Mouse (Mus musculus) embryonic facial prominence, embryonic 14.5 days (tissue): Measurements from ENCODE around the gene Tmem108. TPM values are rescaled to one million over a fixed set of nuclear protein-coding genes. Genes with fewer than 3 reads are reported as not detected.

Experiments
- ATAC-seq: fragments of 200-750 bp; cut with Nextera tagmentation; 2 replicates; pipeline ENCODE4 v1.8.0; 2017; ENCODE audit warnings: low read depth, moderate number of reproducible peaks, moderate TSS enrichment
- DNase-seq: peaks from one replicate; pipeline ENCODE4 v3.0.0-alpha.2; 2015; ENCODE audit warnings: low spot score
- H3K27ac ChIP-seq: fragments of 300-500 bp; sonication (generic); replicated peaks from 2 replicates; pipeline ENCODE4 v1.5.1; 2014; ENCODE audit warnings: low read depth, mild to moderate bottlenecking, low read length, moderate library complexity
- H3K27me3 ChIP-seq: fragments of 300-500 bp; sonication (generic); replicated peaks from 2 replicates; pipeline ENCODE4 v1.6.1; 2014; ENCODE audit warnings: low read length; ENCODE audit not compliant: control insufficient read depth, insufficient read depth
- H3K36me3 ChIP-seq: fragments of 300-500 bp; sonication (generic); 2 replicates; pipeline ENCODE4 v1.6.1; 2014; ENCODE audit warnings: low read length, mixed read lengths; ENCODE audit not compliant: control insufficient read depth, insufficient read depth
- H3K4me1 ChIP-seq: fragments of 300-500 bp; sonication (generic); 2 replicates; pipeline ENCODE4 v1.6.1; 2014; ENCODE audit warnings: antibody characterized with exemption, low read length; ENCODE audit not compliant: control insufficient read depth, insufficient read depth
- H3K4me2 ChIP-seq: fragments of 300-500 bp; sonication (generic); 2 replicates; pipeline ENCODE4 v1.6.1; 2014; ENCODE audit warnings: low read depth, mild to moderate bottlenecking, low read length, moderate library complexity, mixed read lengths
- H3K4me3 ChIP-seq: fragments of 300-500 bp; sonication (generic); 2 replicates; pipeline ENCODE4 v1.5.1; 2014; ENCODE audit warnings: low read depth, mild to moderate bottlenecking, low read length
- H3K9ac ChIP-seq: fragments of 300-500 bp; sonication (generic); 2 replicates; pipeline ENCODE4 v1.6.1; 2014; ENCODE audit warnings: low read depth, mild to moderate bottlenecking, low read length, moderate library complexity, mixed read lengths
- H3K9me3 ChIP-seq: fragments of 300-500 bp; sonication (generic); 2 replicates; pipeline ENCODE4 v1.6.1; 2016; ENCODE audit warnings: low read length; ENCODE audit not compliant: control insufficient read depth
- WGBS: fragments of 180-500 bp; shearing (Covaris S2); extraction: QIAGEN DNeasy Blood & Tissue Kit; methylation state at CpG from one replicate; pipeline ENCODE4 v1.1.7; 2014; 5-methylcytosine and 5-hydroxymethylcytosine counted together
- polyA plus RNA-seq: library from polyadenylated mRNA; unstranded; fragments of >200 nt; fragmentation: Nextera tagmentation; extraction: Ambion mirVana; gene quantifications from 2 replicates; pipeline ENCODE4 v1.2.1, GENCODE M21; 2014

Gene Tmem108
- polyA plus RNA-seq, 1 experiment from 2014 or later, result 9.9 TPM

DNA sequence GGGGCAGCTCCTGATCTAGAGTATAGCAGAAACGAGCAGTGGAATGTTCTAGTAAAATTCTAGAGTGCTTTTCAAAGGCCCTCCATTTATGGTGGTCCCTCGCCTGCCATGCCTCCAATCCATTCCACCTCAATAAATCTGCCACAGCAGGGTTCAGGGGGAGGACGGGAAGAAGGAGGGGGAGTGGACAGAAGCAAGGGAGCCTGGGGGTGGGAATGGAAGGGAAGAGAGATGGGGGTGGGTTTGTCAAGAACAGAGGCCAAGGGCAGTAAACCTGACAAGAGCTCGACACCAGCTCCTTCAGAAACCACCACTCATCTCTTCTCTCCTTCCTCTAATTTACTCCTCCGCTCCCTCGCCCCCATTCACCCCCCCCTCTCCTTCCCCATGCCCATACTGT lies 238.6 kb downstream of the Tmem108 start:
- Histone ChIP-seq H3K27ac (no peak overlapping the region), H3K27me3 (no peaks in the 10 kb centered on the region), H3K4me3 (no peak overlapping the region), H3K36me3 (no peaks in the 10 kb centered on the region), H3K9me3 (0 out of 2 replicates have a peak, but pooled peaks cover 3% of the 10 kb centered on the region), H3K9ac (no peak overlapping the region), H3K4me1 (peaks cover 14% of the 10 kb centered on the region; the same call in 1 of the 2 replicates), H3K4me2 (no peak overlapping the region)
- WGBS, result 49% methylated on average over 6 of the region's 6 CpGs
- DNase-seq, result no peak
- no peak for ATAC-seq

DNA sequence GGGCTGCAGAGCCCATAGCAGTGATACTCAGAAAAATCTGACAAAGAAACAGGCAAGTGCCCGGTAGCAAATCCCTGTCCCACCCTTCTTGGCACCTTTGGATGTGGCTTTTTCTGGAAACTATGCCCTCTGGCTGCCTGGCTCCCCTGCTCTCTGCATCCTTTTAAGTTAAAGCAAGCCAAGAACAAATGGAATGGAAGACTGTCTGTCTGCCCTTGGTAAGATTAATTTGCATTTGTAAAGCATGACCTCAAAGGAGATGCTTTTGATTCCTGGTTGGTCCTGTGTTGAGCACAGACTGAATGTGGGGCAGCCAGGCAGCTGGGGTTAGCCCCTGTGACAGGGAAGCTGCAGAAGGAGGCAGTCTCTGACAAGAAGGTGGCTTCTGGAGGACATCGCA lies 247.8 kb downstream of the Tmem108 start:
- 0 out of 2 replicates have a peak, but pooled peaks cover under 1% of the 10 kb centered on the region for H3K9me3 ChIP-seq
- H3K9ac ChIP-seq, result no peak overlapping the region
- H3K4me1 ChIP-seq, result no peaks in the 10 kb centered on the region
- 63% methylated on average over 2 of the region's 2 CpGs for WGBS
- H3K4me3 ChIP-seq, result no peak overlapping the region
- no peaks in the 10 kb centered on the region for H3K36me3 ChIP-seq
- H3K4me2 ChIP-seq, result no peak overlapping the region
- no peak for ATAC-seq
- no peak overlapping the region for H3K27ac ChIP-seq
- DNase-seq, result no peak
- H3K27me3 ChIP-seq, result no peaks in the 10 kb centered on the region

DNA sequence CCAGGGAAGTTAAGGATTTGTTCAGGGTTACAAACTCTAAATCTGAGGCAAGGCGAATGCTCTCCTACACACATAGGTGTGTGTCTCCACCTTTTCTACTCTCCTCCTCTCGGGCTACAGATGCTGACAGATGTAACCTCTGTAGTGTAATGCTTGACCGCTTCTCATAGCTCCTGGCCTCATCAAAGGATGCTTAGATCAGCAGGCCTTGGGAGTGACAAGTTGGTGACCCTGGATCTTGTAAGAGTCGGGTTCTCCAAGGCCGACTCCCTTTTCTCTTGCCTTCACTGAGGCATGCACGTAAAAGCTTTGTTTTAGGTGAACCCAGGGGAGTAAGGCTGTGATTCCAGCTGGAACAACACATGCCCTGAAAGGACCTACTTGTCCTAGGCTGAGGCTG lies 249.4 kb downstream of the Tmem108 start:
- H3K4me1 ChIP-seq, result peaks cover under 1% of the 10 kb centered on the region; the same call in 1 of the 2 replicates
- 71% methylated on average over 6 of the region's 6 CpGs for whole genome bisulfite sequencing
- H3K4me2 ChIP-seq, result no peak overlapping the region
- no peaks in the 10 kb centered on the region for H3K36me3 ChIP-seq
- H3K4me3 ChIP-seq, result no peak overlapping the region
- no peak for DNase-seq
- no peak overlapping the region for H3K9ac ChIP-seq
- H3K9me3 ChIP-seq, result no peaks in the 10 kb centered on the region
- no peaks in the 10 kb centered on the region for H3K27me3 ChIP-seq
- no peak for ATAC-seq
- H3K27ac ChIP-seq, result no peak overlapping the region

DNA sequence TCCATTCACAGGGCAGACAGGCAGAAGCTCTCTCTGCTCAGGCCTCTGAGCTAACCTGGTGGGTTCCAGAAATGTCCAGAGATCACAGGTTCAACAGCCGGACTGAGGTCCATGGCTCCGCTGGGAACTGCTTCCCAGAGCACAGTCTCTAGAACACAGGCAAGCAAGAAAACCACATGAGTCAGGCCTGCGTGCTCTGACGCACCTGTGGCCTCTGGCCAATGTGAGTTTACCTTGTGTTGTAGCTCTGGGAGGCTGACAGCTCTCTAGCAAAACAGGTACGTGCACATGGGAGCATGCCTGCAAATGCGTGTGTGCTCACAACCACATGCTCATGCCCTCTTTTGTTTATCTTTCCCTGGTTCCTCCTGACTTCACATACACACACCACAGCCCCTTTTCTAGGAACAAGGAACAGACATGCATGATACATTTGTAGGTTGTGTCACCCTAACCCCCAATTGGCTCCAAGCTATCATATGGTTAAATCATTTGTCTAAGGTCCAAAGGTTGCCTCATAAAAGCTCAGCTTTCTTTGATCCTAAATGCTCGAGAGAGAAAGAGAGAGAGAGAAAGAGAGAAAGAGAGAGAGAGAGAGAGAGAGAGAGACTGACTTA lies 254.6 kb downstream of the Tmem108 start:
- no peaks in the 10 kb centered on the region for H3K9me3 ChIP-seq
- H3K27ac ChIP-seq, result no peak overlapping the region
- WGBS, result 57% methylated on average over 7 of the region's 7 CpGs
- H3K4me1 ChIP-seq, result peaks cover 11% of the 10 kb centered on the region; the same call in 1 of the 2 replicates
- H3K4me3 ChIP-seq, result no peak overlapping the region
- no peaks in the 10 kb centered on the region for H3K27me3 ChIP-seq
- H3K36me3 ChIP-seq, result no peaks in the 10 kb centered on the region
- no peak overlapping the region for H3K4me2 ChIP-seq
- peak; percentile 26; the same call in 1 of the 2 replicates for ATAC-seq
- no peak overlapping the region for H3K9ac ChIP-seq
- no peak for DNase-seq

DNA sequence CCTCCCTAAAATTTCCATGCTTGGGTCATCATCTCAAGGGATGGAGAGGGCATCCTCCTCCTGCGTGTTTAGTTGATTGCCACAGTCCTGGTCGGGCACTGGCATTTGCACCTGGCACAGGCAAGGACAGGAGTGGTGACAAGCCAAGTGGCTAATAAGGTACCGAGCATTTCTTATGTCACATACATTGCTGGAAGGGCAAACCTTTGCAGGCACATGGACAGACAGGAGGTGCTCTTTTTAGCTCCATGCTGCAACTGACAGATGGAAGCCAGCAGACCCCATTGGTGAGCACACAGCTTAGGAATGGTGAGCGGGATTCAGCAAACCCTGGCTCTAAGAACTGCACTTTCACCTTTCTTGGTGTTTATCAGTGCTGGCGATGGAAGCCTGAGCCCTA lies 256.6 kb downstream of the Tmem108 start:
- H3K9me3 ChIP-seq, result no peaks in the 10 kb centered on the region
- no peaks in the 10 kb centered on the region for H3K27me3 ChIP-seq
- no peak overlapping the region for H3K4me2 ChIP-seq
- no peak overlapping the region for H3K9ac ChIP-seq
- H3K27ac ChIP-seq, result no peak overlapping the region
- 63% methylated on average over 5 of the region's 5 CpGs for WGBS
- no peak overlapping the region for H3K4me3 ChIP-seq
- peaks cover 16% of the 10 kb centered on the region for H3K4me1 ChIP-seq
- DNase-seq (no peak), ATAC-seq (no peak)
- H3K36me3 ChIP-seq, result no peaks in the 10 kb centered on the region

DNA sequence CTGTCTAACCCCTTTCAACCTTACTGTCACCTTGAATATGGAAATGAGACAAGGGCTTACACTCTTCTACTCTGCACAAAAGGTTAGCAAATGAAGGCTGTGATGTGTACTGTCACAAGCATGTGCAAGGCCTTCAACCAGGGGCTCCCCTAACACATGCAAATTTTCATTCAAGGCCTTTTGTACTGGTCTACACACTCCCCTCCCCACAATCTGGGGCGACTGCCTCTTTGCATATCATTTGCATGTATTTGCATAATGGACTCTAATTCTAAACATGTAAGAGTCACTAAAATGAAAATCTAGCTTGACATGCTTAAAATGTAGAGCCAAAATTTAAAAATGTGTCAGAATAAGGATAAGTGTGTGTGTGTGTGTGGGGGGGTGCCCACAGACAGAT lies 257.0 kb downstream of the Tmem108 start:
- no peak for ATAC-seq
- Histone ChIP-seq H3K4me1 (peaks cover 16% of the 10 kb centered on the region), H3K36me3 (no peaks in the 10 kb centered on the region), H3K27ac (no peak overlapping the region), H3K4me3 (no peak overlapping the region), H3K27me3 (no peaks in the 10 kb centered on the region), H3K9me3 (no peaks in the 10 kb centered on the region), H3K4me2 (no peak overlapping the region), H3K9ac (no peak overlapping the region)
- no peak for DNase-seq
- 68% methylated on average over 1 of the region's 1 CpGs for WGBS

DNA sequence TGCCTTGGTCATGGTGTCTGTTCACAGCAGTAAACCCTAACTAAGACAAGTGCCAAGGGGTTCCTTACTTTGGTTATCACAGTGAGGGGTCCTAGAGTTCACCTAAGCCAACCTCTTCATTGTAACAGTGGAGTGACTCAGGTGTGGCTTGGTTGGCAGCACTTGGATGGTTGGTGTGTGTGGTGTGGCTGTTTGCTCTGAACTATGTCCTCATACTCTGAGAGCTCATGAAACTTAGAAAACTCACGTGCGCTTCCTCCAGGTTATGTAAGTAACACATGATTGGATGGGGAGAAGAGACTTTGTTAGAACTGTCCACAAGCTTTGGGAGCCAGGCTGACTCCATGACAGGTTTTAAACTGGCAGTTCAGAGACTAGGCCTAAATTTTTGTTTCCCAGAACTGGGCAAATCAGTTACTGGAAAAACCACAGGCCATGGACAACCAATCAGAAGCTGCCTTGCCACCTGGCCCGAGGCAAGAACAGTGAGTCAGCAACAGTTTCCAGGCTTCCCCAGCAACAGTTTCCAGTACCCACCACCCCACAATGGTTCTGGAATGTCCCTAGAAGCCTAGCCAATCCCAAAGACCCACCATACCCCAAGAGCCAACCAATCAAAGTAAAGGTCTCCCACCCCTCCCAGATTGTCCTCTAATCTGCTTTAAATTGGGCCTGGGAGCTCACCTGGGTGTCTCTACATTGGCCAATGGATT lies 257.9 kb downstream of the Tmem108 start:
- WGBS, result 87% methylated on average over 3 of the region's 3 CpGs
- H3K4me3 ChIP-seq, result no peak overlapping the region
- no peak overlapping the region for H3K27ac ChIP-seq
- no peak overlapping the region for H3K9ac ChIP-seq
- DNase-seq, result no peak
- H3K27me3 ChIP-seq, result no peaks in the 10 kb centered on the region
- ATAC-seq, result no peak
- no peak overlapping the region for H3K4me2 ChIP-seq
- no peaks in the 10 kb centered on the region for H3K36me3 ChIP-seq
- peaks cover 16% of the 10 kb centered on the region for H3K4me1 ChIP-seq
- H3K9me3 ChIP-seq, result no peaks in the 10 kb centered on the region

DNA sequence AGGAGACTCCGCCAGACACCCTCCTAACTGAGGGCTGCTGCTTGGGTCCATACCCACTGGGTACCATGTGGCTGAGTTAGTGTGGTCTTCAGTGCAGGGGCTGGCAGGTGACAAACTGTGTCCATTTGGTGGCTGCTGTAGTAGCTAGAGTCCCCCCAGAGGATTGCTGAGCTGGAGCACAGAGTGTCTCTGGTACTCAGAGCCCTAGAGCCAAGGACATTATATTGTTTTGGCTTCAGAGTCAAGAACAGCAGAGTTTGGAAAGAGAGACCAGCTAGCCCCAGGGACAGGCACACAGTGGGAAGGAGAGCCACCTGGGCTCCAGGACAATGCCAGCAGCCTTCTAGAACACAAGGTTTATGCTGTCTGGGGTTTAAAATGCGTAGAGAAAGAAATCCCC lies 259.0 kb downstream of the Tmem108 start:
- Histone ChIP-seq H3K9me3 (no peaks in the 10 kb centered on the region), H3K4me2 (no peak overlapping the region), H3K4me1 (peaks cover 16% of the 10 kb centered on the region), H3K9ac (no peak overlapping the region), H3K27ac (no peak overlapping the region), H3K27me3 (no peaks in the 10 kb centered on the region), H3K36me3 (no peaks in the 10 kb centered on the region), H3K4me3 (no peak overlapping the region)
- ATAC-seq, result no peak
- whole genome bisulfite sequencing, result 87% methylated on average over 2 of the region's 2 CpGs
- DNase-seq, result no peak
